Mouse (Mus musculus) liver, embryonic 14.5 days (tissue): Measurements from ENCODE around the gene Plcz1.

Experiments used
- CTCF ChIP-seq: IDR thresholded peaks from 2 replicates; pipeline ENCODE4 v1.5.1; 2016; ENCODE audit warnings: antibody characterized with exemption, low read depth, control low read depth
- EP300 ChIP-seq: IDR thresholded peaks from 2 replicates; pipeline ENCODE4 v1.6.1; 2016; ENCODE audit warnings: antibody characterized with exemption, low read depth

DNA sequence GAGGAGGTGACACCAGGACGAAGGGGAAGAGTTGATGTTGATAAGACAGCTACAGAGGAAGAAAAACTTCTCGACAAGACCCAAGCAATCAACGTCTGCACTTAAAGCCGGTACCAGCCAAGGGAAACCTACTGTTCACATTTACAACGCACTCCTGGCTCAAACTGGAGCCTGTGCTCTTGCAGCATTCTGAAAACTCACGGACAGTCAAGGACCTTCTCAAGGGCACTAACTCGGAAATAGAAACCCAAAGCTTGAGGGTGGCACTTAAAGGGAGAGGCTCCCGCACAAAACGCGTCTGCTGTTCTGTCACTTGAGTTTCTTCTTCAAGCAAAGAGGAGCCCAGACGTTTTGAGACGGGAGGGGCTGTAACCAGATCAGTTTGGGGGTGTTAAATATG lies 87.7 kb downstream of the Plcz1 start:
- no peak for TF ChIP-seq CTCF
- no peak for TF ChIP-seq EP300
